Mouse (Mus musculus): ENCODE data around the gene Ccdc88a.

- TF ChIP-seq CTCF (IDR thresholded peaks at IDR 0.05) (no peak), EP300 (IDR thresholded peaks at IDR 0.05) (no peak)
Measured at GRCm38 (mm10) chr11:29514325-29514681, 140.8 kb downstream of the Ccdc88a start.

Data from lung, postnatal 0 days (tissue).